Mouse (Mus musculus) left cerebral cortex, adult 2 months (tissue): ENCODE measurements around the gene Stat5b. TPM values are rescaled to one million over a fixed set of nuclear protein-coding genes. Genes with fewer than 3 reads are reported as not detected.

Experiments
- DNase-seq, 2 experiments: peaks; one replicate each; pipeline ENCODE4 v3.0.0; 2021 to 2022; ENCODE audit warnings: low spot score in 2 of 2, mixed read lengths in 1 of 2; ENCODE audit errors: extremely low spot score in 1 of 2
- H3K27ac ChIP-seq: fragments of 200-600 bp; 2 replicates; pipeline ENCODE4 v1.8.1; 2022
- H3K4me3 ChIP-seq: fragments of 200-600 bp; 2 replicates; pipeline ENCODE4 v1.8.1; 2022
- CTCF ChIP-seq: fragments of 200-600 bp; IDR thresholded peaks from 2 replicates; pipeline ENCODE4 v1.8.1; 2022; ENCODE audit warnings: antibody characterized with exemption, mild to moderate bottlenecking, moderate library complexity
- intact Hi-C: fragments of 180-260 bp; cut with DNase I; formaldehyde crosslinking; loops from one replicate; pipeline ENCODE4 v1.15.1; 2025
- total RNA-seq, 2 experiments: library from RNA; stranded (reverse); gene quantifications; 2 replicates each; pipeline ENCODE4 v1.2.3; 2021

Gene Stat5b
- total RNA-seq, 2 experiments from 2014 or later = 23.6 to 25.0 TPM

GRCm38 (mm10) chr11:100817311-100817710 lies 33.2 kb downstream of the Stat5b start:
- intact Hi-C loops = no loop called here
- DNase-seq = no peak
- Histone ChIP-seq H3K27ac (no peak overlapping the region), H3K4me3 (no peak overlapping the region)
- no peak for TF ChIP-seq CTCF

- intact Hi-C loops = no loop called here
- Histone ChIP-seq H3K4me3 (no peak overlapping the region), H3K27ac (no peak overlapping the region)
- no peak for TF ChIP-seq CTCF
- no peak for DNase-seq
Observed at GRCm38 (mm10) chr11:100816801-100817200, 33.7 kb downstream of the Stat5b start.

- H3K4me3 ChIP-seq = no peak overlapping the region
- TF ChIP-seq CTCF = no peak
- intact Hi-C loops = no loop called here
- H3K27ac ChIP-seq = no peak overlapping the region
- DNase-seq = no peak
Observed at GRCm38 (mm10) chr11:100816342-100816741, 34.2 kb downstream of the Stat5b start.

- no peak for DNase-seq
- TF ChIP-seq CTCF = no peak
- intact Hi-C loops = no loop called here
- H3K27ac ChIP-seq = no peak overlapping the region
- no peak overlapping the region for H3K4me3 ChIP-seq
Observed at GRCm38 (mm10) chr11:100814498-100814897, 36.0 kb downstream of the Stat5b start.

- intact Hi-C loops = no loop called here
- no peak for DNase-seq
- Histone ChIP-seq H3K27ac (no peak overlapping the region), H3K4me3 (no peak overlapping the region)
- peak; percentile 26 for TF ChIP-seq CTCF
Observed at GRCm38 (mm10) chr11:100811132-100811531, 39.4 kb downstream of the Stat5b start.

- intact Hi-C loops = no loop called here
- no peak for TF ChIP-seq CTCF
- Histone ChIP-seq H3K27ac (no peak overlapping the region), H3K4me3 (no peak overlapping the region)
- DNase-seq = no peak
Observed at GRCm38 (mm10) chr11:100810516-100810915, 40.0 kb downstream of the Stat5b start.

GRCm38 (mm10) chr11:100806380-100807305 lies 43.9 kb downstream of the Stat5b start:
- no peak for DNase-seq
- no peak overlapping the region for H3K27ac ChIP-seq
- no peak overlapping the region for H3K4me3 ChIP-seq
- intact Hi-C loops = no loop called here
- no peak for TF ChIP-seq CTCF

GRCm38 (mm10) chr11:100805535-100805934 lies 45.0 kb downstream of the Stat5b start:
- DNase-seq = no peak
- Histone ChIP-seq H3K27ac (no peak overlapping the region), H3K4me3 (no peak overlapping the region)
- no peak for TF ChIP-seq CTCF
- intact Hi-C loops = no loop called here

GRCm38 (mm10) chr11:100804409-100804808 lies 46.1 kb downstream of the Stat5b start:
- intact Hi-C loops = no loop called here
- Histone ChIP-seq H3K4me3 (no peak overlapping the region), H3K27ac (no peak overlapping the region)
- no peak for TF ChIP-seq CTCF
- DNase-seq = no peak

GRCm38 (mm10) chr11:100799426-100799825 lies 51.1 kb downstream of the Stat5b start:
- TF ChIP-seq CTCF = no peak
- DNase-seq = no peak
- Histone ChIP-seq H3K4me3 (no peak overlapping the region), H3K27ac (no peak overlapping the region)
- intact Hi-C loops = no loop called here

GRCm38 (mm10) chr11:100796585-100796984 lies 53.9 kb downstream of the Stat5b start:
- DNase-seq = no peak
- no peak for TF ChIP-seq CTCF
- intact Hi-C loops = no loop called here
- no peak overlapping the region for H3K4me3 ChIP-seq
- H3K27ac ChIP-seq = no peak overlapping the region

- Histone ChIP-seq H3K4me3 (no peak overlapping the region), H3K27ac (no peak overlapping the region)
- TF ChIP-seq CTCF = no peak
- no peak for DNase-seq
- intact Hi-C loops = no loop called here
Observed at GRCm38 (mm10) chr11:100795386-100795785, 55.1 kb downstream of the Stat5b start.
